Mouse (Mus musculus) right cerebral cortex, postnatal 4 days (tissue): Measurements from ENCODE around the gene Coro2a.
"Not testable (repeated sequence)": the region's sequence is repeated elsewhere in the genome, so short reads cannot be mapped to it uniquely, and the experiment has no call there.

Experiments
- DNase-seq: peaks from one replicate; pipeline ENCODE4 v3.0.0-alpha.2; 2022

Gene Coro2a

GRCm38 (mm10) chr4:46582024-46582423 is 20.0 kb downstream of the Coro2a start:
- DNase-seq: not testable (repeated sequence)

GRCm38 (mm10) chr4:46581577-46581976 is 20.4 kb downstream of the Coro2a start:
- not testable (repeated sequence) for DNase-seq

DNA sequence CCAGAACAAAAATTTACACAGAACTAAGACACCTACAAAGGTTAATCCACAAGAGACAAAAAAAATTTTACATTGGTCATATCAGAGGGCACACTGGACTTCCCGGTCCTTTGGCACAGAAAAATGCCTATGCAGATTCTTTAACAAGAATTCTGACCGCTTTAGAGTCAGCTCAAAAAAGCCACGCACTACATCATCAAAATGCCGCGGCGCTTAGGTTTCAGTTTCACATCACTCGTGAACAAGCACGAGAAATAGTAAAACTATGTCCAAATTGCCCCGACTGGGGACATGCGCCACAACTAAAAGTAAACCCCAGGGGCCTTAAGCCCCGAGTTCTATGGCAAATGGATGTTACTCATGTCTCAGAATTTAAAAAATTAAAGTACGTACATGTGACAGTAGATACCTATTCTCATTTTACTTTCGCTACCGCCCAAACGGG is 21.2 kb downstream of the Coro2a start:
- not testable (repeated sequence) for DNase-seq

- DNase-seq: not testable (repeated sequence)
Observed at GRCm38 (mm10) chr4:46578796-46579346, 23.1 kb downstream of the Coro2a start.

GRCm38 (mm10) chr4:46578228-46578627 is 23.8 kb downstream of the Coro2a start:
- DNase-seq: no peak

DNA sequence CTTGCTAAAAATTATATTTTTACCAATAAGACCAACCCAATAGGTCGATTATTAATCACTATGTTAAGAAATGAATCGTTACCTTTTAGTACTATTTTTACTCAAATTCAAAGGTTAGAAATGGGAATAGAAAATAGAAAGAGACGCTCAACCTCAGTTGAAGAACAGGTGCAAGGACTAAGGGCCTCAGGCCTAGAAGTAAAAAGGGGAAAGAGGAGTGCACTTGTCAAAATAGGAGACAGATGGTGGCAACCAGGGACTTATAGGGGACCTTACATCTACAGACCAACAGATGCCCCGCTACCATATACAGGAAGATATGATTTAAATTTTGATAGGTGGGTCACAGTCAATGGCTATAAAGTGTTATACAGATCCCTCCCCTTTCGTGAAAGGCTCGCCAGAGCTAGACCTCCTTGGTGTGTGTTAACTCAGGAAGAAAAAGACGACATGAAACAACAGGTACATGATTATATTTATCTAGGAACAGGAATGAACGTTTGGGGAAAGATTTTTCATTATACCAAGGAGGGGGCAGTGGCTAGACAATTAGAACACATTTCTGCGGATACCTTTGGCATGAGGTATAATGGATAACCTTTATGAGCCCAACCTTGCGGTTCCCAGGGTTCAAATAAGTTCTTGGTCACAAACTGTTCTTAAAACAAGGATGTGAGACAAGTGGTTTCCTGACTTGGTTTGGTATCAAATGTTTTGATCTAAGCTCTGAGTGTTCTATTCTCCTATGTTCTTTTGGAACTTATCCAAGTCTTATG is 26.3 kb downstream of the Coro2a start:
- DNase-seq: not testable (repeated sequence)

DNA sequence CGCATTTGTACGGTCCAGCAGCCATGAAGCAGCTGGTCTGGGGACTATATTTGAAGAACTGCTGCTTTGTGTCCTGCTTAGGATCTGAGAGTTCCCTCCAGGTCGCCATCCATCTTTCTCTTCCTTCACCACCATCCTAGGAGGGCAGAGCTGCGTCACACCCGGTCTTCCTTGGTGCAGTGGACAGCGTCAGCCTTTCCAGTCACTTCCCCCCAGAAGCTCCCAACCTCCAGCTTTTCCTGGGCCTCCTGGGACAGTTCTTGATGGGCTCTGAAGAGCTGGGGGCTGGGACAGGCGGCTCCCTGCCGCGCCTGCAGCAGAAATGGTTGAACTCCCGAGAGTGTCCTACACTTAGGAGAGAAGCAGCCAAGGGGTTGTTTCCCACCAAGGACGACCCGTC is 27.2 kb downstream of the Coro2a start:
- DNase-seq: no peak

GRCm38 (mm10) chr4:46574024-46574753 is 27.8 kb downstream of the Coro2a start:
- no peak for DNase-seq

GRCm38 (mm10) chr4:46572616-46573015 is 29.4 kb downstream of the Coro2a start:
- DNase-seq: no peak

DNA sequence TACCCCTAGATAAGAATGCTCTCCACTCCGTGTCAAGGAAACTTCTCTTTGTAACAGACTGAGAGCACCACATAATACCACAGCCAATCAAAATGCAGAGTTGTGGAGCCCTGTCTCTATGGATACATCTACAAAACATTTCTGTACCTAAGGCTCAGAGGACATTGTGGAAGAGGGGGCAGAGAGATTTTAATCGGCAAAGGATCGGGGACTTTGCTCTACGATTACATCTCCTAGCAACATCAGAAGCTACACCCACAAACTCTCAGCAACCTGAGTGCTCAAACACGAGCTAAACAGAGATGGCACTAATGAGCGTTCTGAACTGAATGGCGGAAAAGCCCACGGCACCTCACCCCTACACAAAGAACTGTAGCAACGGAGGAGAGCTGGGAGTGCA is 30.3 kb downstream of the Coro2a start:
- DNase-seq: no peak

DNA sequence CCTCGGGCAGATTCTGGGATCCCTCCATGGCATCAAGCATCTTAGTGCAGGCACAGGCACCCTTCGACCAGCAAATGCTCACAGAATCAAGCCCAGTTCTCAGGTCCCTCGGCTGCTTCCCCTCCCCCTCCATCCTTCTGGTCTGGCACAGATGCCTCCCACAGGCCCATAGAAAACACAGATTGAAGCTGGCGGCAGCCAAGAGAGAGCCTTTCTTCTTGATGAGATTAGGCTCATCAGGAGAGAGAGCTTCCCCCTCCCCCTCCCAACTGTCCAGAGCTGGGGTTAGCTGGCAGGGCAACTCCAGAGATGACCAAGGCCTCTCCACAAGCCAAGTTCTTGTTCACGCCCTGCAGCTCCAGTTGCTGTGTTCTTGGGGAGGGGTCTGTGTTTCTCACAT is 32.3 kb downstream of the Coro2a start:
- peak; percentile 55 for DNase-seq

DNA sequence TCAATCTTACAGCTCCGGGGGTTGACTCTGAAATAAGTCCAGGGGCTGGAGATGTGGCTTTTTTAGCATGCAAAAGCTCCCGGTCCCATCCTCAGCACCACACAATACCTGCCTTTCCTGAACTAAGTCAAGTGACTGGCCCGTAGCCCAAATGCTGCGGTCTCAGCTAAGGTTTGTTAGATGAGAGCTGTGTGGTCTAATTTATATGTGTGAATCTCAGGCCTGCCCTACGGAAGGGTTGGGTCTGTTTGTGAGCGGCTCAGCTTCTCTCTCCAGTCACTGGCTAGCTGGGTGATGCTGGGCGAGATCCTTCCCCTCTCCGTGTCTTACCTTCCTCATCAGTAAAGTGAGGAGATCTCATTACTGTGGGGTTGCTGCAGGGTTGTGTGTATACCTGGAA is 33.8 kb downstream of the Coro2a start:
- no peak for DNase-seq

GRCm38 (mm10) chr4:46566931-46567671 is 34.9 kb downstream of the Coro2a start:
- DNase-seq: no peak

GRCm38 (mm10) chr4:46565393-46565955 is 36.5 kb downstream of the Coro2a start:
- no peak for DNase-seq

- DNase-seq: no peak
Observed at GRCm38 (mm10) chr4:46564247-46564646, 37.8 kb downstream of the Coro2a start.

GRCm38 (mm10) chr4:46563847-46564246 is 38.2 kb downstream of the Coro2a start:
- DNase-seq: no peak

DNA sequence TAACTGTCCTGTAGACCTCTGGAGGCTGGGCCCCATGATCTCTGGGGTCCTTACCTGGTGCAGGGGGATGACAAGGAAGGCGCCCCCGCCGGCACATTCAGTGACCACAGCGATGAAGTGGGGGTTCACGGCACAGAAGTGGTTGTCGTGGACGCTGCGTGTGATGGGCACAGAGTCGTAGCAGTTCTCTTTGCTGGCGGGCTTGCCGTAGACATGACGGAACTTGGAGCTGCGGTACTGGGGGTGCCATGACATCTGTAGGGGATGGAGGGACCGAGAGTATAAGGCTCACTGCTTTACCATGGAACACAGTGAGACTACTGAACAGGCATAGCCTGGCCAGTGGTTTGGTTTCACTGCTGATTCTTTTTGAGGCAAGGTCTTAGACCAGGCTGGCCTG is 39.2 kb downstream of the Coro2a start:
- DNase-seq: no peak

GRCm38 (mm10) chr4:46562037-46562436 is 40.0 kb downstream of the Coro2a start:
- DNase-seq: no peak

DNA sequence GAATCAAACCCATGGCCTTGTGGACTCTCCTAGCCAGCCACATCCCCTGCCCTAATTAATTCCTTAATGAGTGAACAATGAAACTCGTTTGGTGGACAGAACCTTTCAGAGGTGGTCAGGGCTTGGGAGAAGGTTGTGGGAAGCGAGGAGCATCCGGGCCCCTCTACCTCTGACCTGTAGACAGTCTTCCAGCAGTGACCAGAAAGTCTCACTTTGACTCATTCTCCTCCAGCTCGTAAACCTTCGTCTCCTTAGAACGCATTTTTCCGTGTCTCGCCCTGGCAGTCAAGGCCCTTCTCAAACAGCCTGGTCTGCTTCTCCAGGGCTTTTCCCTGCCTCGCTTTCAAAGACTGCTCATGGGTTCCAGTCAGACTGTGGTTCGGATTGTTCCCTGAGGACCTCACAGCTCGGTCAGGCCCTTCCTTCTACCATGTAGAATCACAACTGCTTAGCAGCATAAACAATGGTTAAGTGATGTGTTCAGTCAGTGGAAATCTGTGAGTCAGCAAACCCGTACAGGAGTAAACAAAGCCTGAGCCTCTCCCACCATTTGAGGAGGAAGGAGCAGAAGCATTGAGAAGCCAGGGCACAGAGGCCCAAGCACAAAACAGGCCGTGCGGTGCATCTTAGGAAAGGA is 41.8 kb downstream of the Coro2a start:
- no peak for DNase-seq

GRCm38 (mm10) chr4:46558672-46559667 is 43.0 kb downstream of the Coro2a start:
- no peak for DNase-seq

- DNase-seq: no peak
Observed at GRCm38 (mm10) chr4:46556933-46557332, 45.1 kb downstream of the Coro2a start.
